In the genomic region with DNA sequence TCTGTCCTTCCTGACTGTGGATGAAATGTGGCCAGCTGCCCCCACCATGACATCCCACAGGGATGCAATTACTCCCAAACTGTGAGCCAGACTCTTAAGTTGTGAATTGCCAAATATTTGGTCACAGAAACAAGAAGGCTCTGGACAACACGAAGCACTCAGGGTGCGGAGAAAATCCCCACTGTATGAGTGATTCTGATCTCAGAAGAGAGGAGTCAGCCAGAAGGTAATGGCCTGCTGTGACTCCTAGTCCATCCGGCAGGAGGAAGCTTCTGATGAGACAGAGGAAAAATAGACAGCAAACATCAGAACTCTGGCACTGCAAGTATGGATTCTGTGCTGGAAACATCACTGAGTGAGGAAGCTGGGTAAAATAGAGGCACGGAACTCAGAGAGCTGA, we compare ENCODE assay signal across 13 mouse cellular contexts.
"Had no signal": no experiment of that assay in that cellular context is flagged by ENCODE, and none has a peak within 500 bp of the region (broad histone marks: within the 10 kb centered on the region; RNA-seq: fewer than 3 reads in every experiment).

No protein-coding gene starts in this region.

- H3K27ac ChIP-seq: macrophage; midbrain, embryonic 13.5 days; midbrain, embryonic 15.5 days; neural tube, embryonic 12.5 days had no signal

- DNase-seq: lung, adult 18-20 months; lung, embryonic 14.5 days; lung, postnatal 10 days; right cerebral cortex, postnatal 14 days; spleen, adult 18-20 months; thymus, adult 18-20 months; thymus, postnatal 14 days; thymus, postnatal 36 days had no signal

- H3K4me3 ChIP-seq: megakaryocyte, embryonic 14.5 days; midbrain, embryonic 13.5 days; midbrain, embryonic 15.5 days; neural tube, embryonic 12.5 days had no signal
